Mouse (Mus musculus): Measurements from ENCODE around the gene Kdm5b.
A peak's percentile ranks its signal among the peaks of the same experiment; 100 is the strongest.

Kdm5b gene

GRCm38 (mm10) chr1:134583560-134583959 is 23.6 kb downstream of the Kdm5b start:
- DNase-seq (ENCODE audit: low read depth, low spot score) = no peak

GRCm38 (mm10) chr1:134589676-134590075 is 29.7 kb downstream of the Kdm5b start:
- no peak for DNase-seq (ENCODE audit: low read depth, low spot score)

GRCm38 (mm10) chr1:134591773-134592172 is 31.8 kb downstream of the Kdm5b start:
- DNase-seq (ENCODE audit: low read depth, low spot score) = peak; percentile 12

GRCm38 (mm10) chr1:134597339-134598054 is 37.5 kb downstream of the Kdm5b start:
- DNase-seq (ENCODE audit: low read depth, low spot score) = no peak

- no peak for DNase-seq (ENCODE audit: low read depth, low spot score)
Observed at GRCm38 (mm10) chr1:134604086-134604485, 44.1 kb downstream of the Kdm5b start.

GRCm38 (mm10) chr1:134605670-134606069 is 45.7 kb downstream of the Kdm5b start:
- no peak for DNase-seq (ENCODE audit: low read depth, low spot score)

GRCm38 (mm10) chr1:134606381-134606780 is 46.4 kb downstream of the Kdm5b start:
- no peak for DNase-seq (ENCODE audit: low read depth, low spot score)

- peak; percentile 20 for DNase-seq (ENCODE audit: low read depth, low spot score)
Observed at GRCm38 (mm10) chr1:134607279-134607678, 47.3 kb downstream of the Kdm5b start.

GRCm38 (mm10) chr1:134609172-134609571 is 49.2 kb downstream of the Kdm5b start:
- no peak for DNase-seq (ENCODE audit: low read depth, low spot score)

- no peak for DNase-seq (ENCODE audit: low read depth, low spot score)
Observed at GRCm38 (mm10) chr1:134614554-134614953, 54.6 kb downstream of the Kdm5b start.

GRCm38 (mm10) chr1:134614988-134615387 is 55.0 kb downstream of the Kdm5b start:
- no peak for DNase-seq (ENCODE audit: low read depth, low spot score)

GRCm38 (mm10) chr1:134617656-134618055 is 57.7 kb downstream of the Kdm5b start:
- DNase-seq (ENCODE audit: low read depth, low spot score) = no peak

- no peak for DNase-seq (ENCODE audit: low read depth, low spot score)
Observed at GRCm38 (mm10) chr1:134625325-134625724, 65.4 kb downstream of the Kdm5b start.

GRCm38 (mm10) chr1:134629455-134629854 is 69.5 kb downstream of the Kdm5b start:
- no peak for DNase-seq (ENCODE audit: low read depth, low spot score)

- no peak for DNase-seq (ENCODE audit: low read depth, low spot score)
Observed at GRCm38 (mm10) chr1:134634296-134634695, 74.3 kb downstream of the Kdm5b start.

- DNase-seq (ENCODE audit: low read depth, low spot score) = no peak
Observed at GRCm38 (mm10) chr1:134636245-134636644, 76.3 kb downstream of the Kdm5b start.

- peak; percentile 26 for DNase-seq (ENCODE audit: low read depth, low spot score)
Observed at GRCm38 (mm10) chr1:134636684-134637083, 76.7 kb downstream of the Kdm5b start.

- DNase-seq (ENCODE audit: low read depth, low spot score) = no peak
Observed at GRCm38 (mm10) chr1:134638041-134638440, 78.1 kb downstream of the Kdm5b start.

- DNase-seq (ENCODE audit: low read depth, low spot score) = no peak
Observed at GRCm38 (mm10) chr1:134638522-134638921, 78.6 kb downstream of the Kdm5b start.

GRCm38 (mm10) chr1:134639460-134639859 is 79.5 kb downstream of the Kdm5b start:
- DNase-seq (ENCODE audit: low read depth, low spot score) = no peak

- DNase-seq (ENCODE audit: low read depth, low spot score) = no peak
Observed at GRCm38 (mm10) chr1:134641507-134641906, 81.5 kb downstream of the Kdm5b start.

GRCm38 (mm10) chr1:134643702-134644101 is 83.7 kb downstream of the Kdm5b start:
- no peak for DNase-seq (ENCODE audit: low read depth, low spot score)

GRCm38 (mm10) chr1:134645408-134646200 is 85.6 kb downstream of the Kdm5b start:
- DNase-seq (ENCODE audit: low read depth, low spot score) = no peak
